Mouse (Mus musculus): ENCODE measurements at regions not wholly inside any gene's neighbourhood (a gene's known extent, or its start where the extent isn't known, plus 50 kb on each side); places are given as distances from the start of the nearest gene placed in this dataset.

DNA sequence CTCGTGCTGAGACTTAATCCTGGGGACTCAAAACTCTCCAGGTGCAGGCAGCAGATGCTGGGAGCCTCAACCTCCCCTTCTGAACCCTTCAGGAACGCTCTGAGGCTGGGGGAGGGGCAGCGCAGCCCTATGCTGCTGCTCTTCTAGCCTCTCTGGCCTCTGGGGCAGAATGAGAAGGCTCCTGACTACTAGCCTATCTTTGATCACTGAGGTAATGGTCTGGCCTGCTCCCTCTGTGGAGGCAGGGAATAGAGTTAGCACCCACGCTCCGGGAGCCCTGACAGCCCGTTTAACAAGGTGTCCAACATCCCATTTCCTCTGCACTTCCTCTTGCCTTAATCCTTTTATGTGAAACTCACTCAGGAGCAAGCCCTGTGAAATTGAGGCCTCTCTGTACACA, 79.4 kb upstream of the Lhx1 start:
- TF ChIP-seq POLR2A (IDR thresholded peaks at IDR 0.05; ENCODE audit: insufficient read length, low read depth) = no peak
- no peak for TF ChIP-seq MAX (IDR thresholded peaks at IDR 0.05; ENCODE audit: low read depth)
- no peak for TF ChIP-seq TCF3 (IDR thresholded peaks at IDR 0.05; ENCODE audit: insufficient read length, low read depth)
- no peak for TF ChIP-seq CEBPB (IDR thresholded peaks at IDR 0.05; ENCODE audit: insufficient read depth, poor library complexity, severe bottlenecking)
- TF ChIP-seq REST (IDR thresholded peaks at IDR 0.05; ENCODE audit: insufficient read depth, insufficient read length) = no peak
- TF ChIP-seq E2F4 (IDR thresholded peaks at IDR 0.05; ENCODE audit: insufficient read depth) = no peak
